Mouse (Mus musculus): ENCODE results near the gene Pck2.

DNA sequence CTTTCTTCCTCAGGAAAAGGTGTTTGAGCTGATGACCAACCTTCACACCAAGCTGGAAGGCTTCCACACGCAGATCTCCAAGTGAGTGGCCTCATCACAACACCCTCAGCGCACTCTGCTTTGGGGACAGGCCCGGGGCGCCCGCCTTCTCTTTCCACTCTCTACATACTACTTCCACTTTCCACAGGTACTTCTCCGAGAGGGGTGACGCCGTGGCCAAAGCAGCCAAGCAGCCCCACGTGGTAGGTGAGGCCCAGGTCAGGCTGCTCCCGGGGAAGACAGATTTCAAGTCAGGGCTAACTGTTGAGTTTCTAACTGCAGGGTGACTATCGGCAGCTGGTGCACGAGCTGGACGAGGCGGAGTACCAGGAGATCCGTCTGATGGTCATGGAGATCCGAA, 40.7 kb downstream of the Pck2 start:
- no peak for TF ChIP-seq TAL1 (conservative IDR thresholded peaks at IDR 0.05; ENCODE audit: low read depth, low read length)
- TF ChIP-seq CTCF (IDR thresholded peaks at IDR 0.05; ENCODE audit: low read depth, low read length): no peak

Measured in G1E (cell line).